Mouse (Mus musculus) midbrain, postnatal 0 days (tissue): ENCODE data around the gene Esyt3. TPM values are rescaled to one million over a fixed set of nuclear protein-coding genes. Genes with fewer than 3 reads are reported as not detected.

Experiments
- ATAC-seq: fragments of 200-750 bp; cut with Nextera tagmentation; 2 replicates; pipeline ENCODE4 v1.8.0; 2017; ENCODE audit warnings: moderate number of reproducible peaks, mild to moderate bottlenecking, moderate TSS enrichment, moderate library complexity; ENCODE audit not compliant: low FRiP score
- DNase-seq: peaks from one replicate; pipeline ENCODE4 v3.0.0-alpha.2; 2015; ENCODE audit warnings: low spot score
- H3K27ac ChIP-seq: fragments of 300-500 bp; sonication (generic); 2 replicates; pipeline ENCODE4 v1.5.1; 2014; ENCODE audit warnings: low read depth, mild to moderate bottlenecking, low read length, mixed read lengths
- H3K27me3 ChIP-seq: fragments of 300-500 bp; sonication (generic); 2 replicates; pipeline ENCODE4 v1.6.1; 2014; ENCODE audit warnings: low read length, control low read depth, mixed read lengths; ENCODE audit not compliant: insufficient read depth
- H3K36me3 ChIP-seq: fragments of 300-500 bp; sonication (generic); 2 replicates; pipeline ENCODE4 v1.6.1; 2014; ENCODE audit warnings: low read length, control low read depth, mixed read lengths; ENCODE audit not compliant: insufficient read depth
- H3K4me1 ChIP-seq: fragments of 300-500 bp; sonication (generic); 2 replicates; pipeline ENCODE4 v1.6.1; 2014; ENCODE audit warnings: mild to moderate bottlenecking, control low read depth, antibody characterized with exemption, low read length, mixed read lengths; ENCODE audit not compliant: insufficient read depth
- H3K4me2 ChIP-seq: fragments of 300-500 bp; sonication (generic); 2 replicates; pipeline ENCODE4 v1.6.1; 2014; ENCODE audit warnings: low read depth, mild to moderate bottlenecking, low read length, mixed read lengths; ENCODE audit not compliant: poor library complexity, severe bottlenecking
- H3K4me3 ChIP-seq: fragments of 300-500 bp; sonication (generic); 2 replicates; pipeline ENCODE4 v1.5.1; 2014; ENCODE audit warnings: low read depth, mild to moderate bottlenecking, low read length, moderate library complexity
- H3K9ac ChIP-seq: fragments of 300-500 bp; sonication (generic); replicated peaks from 2 replicates; pipeline ENCODE4 v1.6.1; 2014; ENCODE audit warnings: mild to moderate bottlenecking, low read length, moderate library complexity, mixed read lengths; ENCODE audit not compliant: poor library complexity, severe bottlenecking
- H3K9me3 ChIP-seq: fragments of 300-500 bp; sonication (generic); 2 replicates; pipeline ENCODE4 v1.6.1; 2016; ENCODE audit warnings: low read length, control low read depth
- CTCF ChIP-seq: IDR thresholded peaks from 2 replicates; pipeline ENCODE4 v1.5.1; 2016; ENCODE audit warnings: antibody characterized with exemption, mild to moderate bottlenecking
- WGBS: fragments of 180-500 bp; shearing (Covaris S2); extraction: QIAGEN DNeasy Blood & Tissue Kit; methylation state at CpG from one replicate; pipeline ENCODE4 v1.1.7; 2014; 5-methylcytosine and 5-hydroxymethylcytosine counted together
- polyA plus RNA-seq: library from polyadenylated mRNA; unstranded; fragments of >200 nt; fragmentation: Nextera tagmentation; extraction: Ambion mirVana; gene quantifications from 2 replicates; pipeline ENCODE4 v1.2.1, GENCODE M21; 2015
- total RNA-seq: library from RNA; depleted of rRNA; stranded (reverse); fragments of >200 nt; gene quantifications from 2 replicates; pipeline ENCODE4 v1.2.3, GENCODE M21; 2014

The Esyt3 gene
- total and polyA plus RNA-seq, 2 experiments from 2014 or later: 0.82 to 1.8 TPM

DNA sequence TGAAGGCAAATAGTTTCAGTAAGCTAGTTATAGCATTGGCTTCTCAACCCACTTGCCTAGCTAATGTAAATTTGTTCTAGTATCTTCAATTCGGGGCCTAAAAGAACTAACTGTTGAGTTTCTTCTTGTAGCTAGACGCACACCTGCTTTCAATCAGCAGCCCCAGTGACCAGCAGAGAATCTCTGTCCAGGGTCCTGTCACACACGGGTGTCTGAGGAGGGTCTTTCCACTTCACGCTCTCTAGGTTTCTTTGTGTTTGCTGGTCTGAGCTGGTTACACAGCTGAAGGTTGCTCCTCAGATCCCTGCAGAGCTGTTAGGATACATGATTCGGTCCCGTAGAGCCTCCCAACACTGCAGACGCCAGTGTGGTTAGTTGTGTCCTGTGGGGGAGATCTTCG lies 4.7 kb upstream of the Esyt3 start:
- no peak for TF ChIP-seq CTCF
- Histone ChIP-seq H3K9me3 (no peaks in the 10 kb centered on the region), H3K4me1 (0 out of 2 replicates have a peak, but pooled peaks cover 2% of the 10 kb centered on the region), H3K36me3 (no peaks in the 10 kb centered on the region), H3K4me2 (no peak overlapping the region), H3K27ac (no peak overlapping the region), H3K27me3 (peaks cover 9% of the 10 kb centered on the region; the same call in 1 of the 2 replicates), H3K4me3 (no peak overlapping the region), H3K9ac (no peak overlapping the region)
- no peak for DNase-seq
- no peak for ATAC-seq
- 56% methylated on average over 8 of the region's 8 CpGs for WGBS

DNA sequence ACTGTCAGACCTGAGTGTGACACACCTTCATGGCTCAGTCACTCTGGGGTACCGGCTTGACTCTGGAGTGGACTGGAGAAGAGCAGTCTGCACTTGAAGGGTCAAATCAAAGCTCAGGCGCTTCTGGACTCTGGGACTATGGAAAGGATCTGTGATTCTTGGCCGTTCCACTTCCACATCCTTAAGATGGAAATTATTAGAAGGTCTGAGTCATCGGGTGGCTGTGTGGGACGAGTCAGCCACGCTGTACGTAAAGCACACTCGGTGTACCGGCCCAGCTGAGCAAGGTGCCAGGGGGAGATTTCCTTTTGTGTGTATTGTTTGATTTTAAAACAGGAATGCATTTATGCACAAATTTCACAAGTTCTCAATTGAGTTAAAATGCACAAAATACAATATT lies 3.6 kb upstream of the Esyt3 start:
- DNase-seq (no peak), ATAC-seq (no peak)
- no peak overlapping the region for H3K9ac ChIP-seq
- no peak overlapping the region for H3K4me2 ChIP-seq
- no peaks in the 10 kb centered on the region for H3K9me3 ChIP-seq
- TF ChIP-seq CTCF: no peak
- peaks cover 14% of the 10 kb centered on the region for H3K27me3 ChIP-seq
- H3K36me3 ChIP-seq: no peaks in the 10 kb centered on the region
- WGBS: 92% methylated on average over 9 of the region's 9 CpGs
- no peak overlapping the region for H3K27ac ChIP-seq
- no peak overlapping the region for H3K4me3 ChIP-seq
- peaks cover 7% of the 10 kb centered on the region; the same call in 1 of the 2 replicates for H3K4me1 ChIP-seq

DNA sequence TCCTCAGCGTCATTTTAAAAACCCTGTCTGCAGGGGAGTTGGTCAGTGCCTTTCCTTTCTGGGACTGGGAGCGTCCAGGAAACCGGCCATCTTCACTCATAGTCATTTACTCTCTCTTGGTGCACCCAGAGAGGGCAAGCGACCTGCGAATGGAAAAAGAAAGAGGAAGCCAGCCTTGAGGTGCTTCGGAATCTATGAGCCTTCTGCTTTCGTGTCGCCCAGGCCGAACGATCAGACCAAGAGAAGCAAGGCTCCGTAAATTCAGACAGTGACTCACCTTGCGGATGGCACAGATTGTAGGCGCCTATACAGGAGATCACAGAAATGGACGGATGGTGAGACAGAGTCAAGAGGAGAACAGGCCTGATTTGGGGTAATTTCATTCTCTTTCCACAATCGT lies 655 bp upstream of the Esyt3 start:
- Histone ChIP-seq H3K9ac (no peak overlapping the region), H3K4me3 (no peak overlapping the region), H3K27ac (no peak overlapping the region), H3K9me3 (no peaks in the 10 kb centered on the region), H3K36me3 (no peaks in the 10 kb centered on the region), H3K27me3 (peaks cover 27% of the 10 kb centered on the region), H3K4me1 (peaks cover 7% of the 10 kb centered on the region; the same call in 1 of the 2 replicates), H3K4me2 (no peak overlapping the region)
- ATAC-seq: no peak
- 91% methylated on average over 15 of the region's 15 CpGs for WGBS
- no peak for DNase-seq
- no peak for TF ChIP-seq CTCF

- ATAC-seq: no peak
- peaks cover 27% of the 10 kb centered on the region for H3K27me3 ChIP-seq
- H3K4me3 ChIP-seq: peak overlapping the region; percentile 47
- no peaks in the 10 kb centered on the region for H3K36me3 ChIP-seq
- H3K4me1 ChIP-seq: peaks cover 7% of the 10 kb centered on the region; the same call in 1 of the 2 replicates
- H3K4me2 ChIP-seq: peak overlapping the region; percentile 98
- DNase-seq: no peak
- no peak for TF ChIP-seq CTCF
- H3K27ac ChIP-seq: no peak overlapping the region
- peak overlapping the region; percentile 29; the same call in 1 of the 2 replicates for H3K9ac ChIP-seq
- WGBS: 5% methylated on average over 19 of the region's 19 CpGs
- no peaks in the 10 kb centered on the region for H3K9me3 ChIP-seq
These were observed 816 bp downstream of the Esyt3 start for GRCm38 (mm10) chr9:99357561-99357920.

DNA sequence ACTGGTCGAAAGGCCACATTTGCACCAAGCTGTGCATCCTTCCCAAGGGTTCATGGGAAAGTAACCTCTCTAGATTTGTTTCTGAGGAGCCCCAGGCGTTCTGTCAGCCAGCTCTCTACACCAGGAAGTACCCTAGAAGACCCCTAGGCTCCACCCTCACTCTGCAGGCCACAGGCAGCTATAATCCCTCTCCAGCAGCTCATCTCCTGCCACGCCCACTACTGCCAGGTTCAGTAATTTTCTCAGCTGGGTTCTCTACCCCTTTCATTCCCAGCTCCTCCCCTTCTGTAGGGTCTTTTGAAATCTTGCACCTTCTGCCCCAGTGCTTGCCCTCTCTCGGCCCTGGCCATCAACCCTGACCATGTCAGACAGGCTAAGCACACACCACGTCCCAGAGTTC lies 2.4 kb downstream of the Esyt3 start:
- 31% methylated on average over 5 of the region's 5 CpGs for WGBS
- Histone ChIP-seq H3K27me3 (peaks cover 27% of the 10 kb centered on the region), H3K9me3 (no peaks in the 10 kb centered on the region), H3K4me1 (peaks cover 7% of the 10 kb centered on the region; the same call in 1 of the 2 replicates), H3K4me3 (no peak overlapping the region), H3K4me2 (no peak overlapping the region), H3K27ac (no peak overlapping the region), H3K9ac (no peak overlapping the region), H3K36me3 (no peaks in the 10 kb centered on the region)
- TF ChIP-seq CTCF: no peak
- DNase-seq (no peak), ATAC-seq (no peak)

DNA sequence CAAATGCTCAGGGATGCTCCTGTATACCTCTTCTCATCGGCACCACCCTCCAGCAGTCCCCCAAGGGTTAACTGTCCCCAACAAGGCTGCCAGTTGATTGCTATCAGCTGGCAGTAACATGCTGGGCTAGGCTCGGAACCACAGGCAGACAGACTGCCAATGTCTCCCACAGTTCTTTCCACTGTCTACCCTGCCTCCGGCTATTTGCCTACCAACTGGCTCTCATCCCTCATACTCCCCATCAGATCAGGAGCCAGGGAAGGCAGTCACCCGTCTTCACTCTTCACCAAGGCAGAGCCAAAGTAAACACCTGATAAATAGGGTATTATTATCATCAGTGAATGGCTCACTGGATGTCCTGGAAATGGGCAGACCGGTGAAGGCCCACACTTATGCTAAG lies 3.6 kb downstream of the Esyt3 start:
- Histone ChIP-seq H3K4me3 (no peak overlapping the region), H3K9ac (no peak overlapping the region), H3K4me1 (peaks cover 7% of the 10 kb centered on the region; the same call in 1 of the 2 replicates), H3K27me3 (peaks cover 27% of the 10 kb centered on the region), H3K27ac (no peak overlapping the region), H3K9me3 (no peaks in the 10 kb centered on the region), H3K36me3 (no peaks in the 10 kb centered on the region), H3K4me2 (no peak overlapping the region)
- TF ChIP-seq CTCF: no peak
- 79% methylated on average over 5 of the region's 5 CpGs for WGBS
- ATAC-seq (no peak), DNase-seq (no peak)
